Mouse (Mus musculus) stomach, adult 2 months (tissue): ENCODE data around the gene Ap3b2. TPM values are rescaled to one million over a fixed set of nuclear protein-coding genes. Genes with fewer than 3 reads are reported as not detected.

Source experiments
- polyA plus RNA-seq: library from polyadenylated mRNA; depleted of rRNA; stranded (reverse); fragments of >200 nt; gene quantifications from 2 replicates; pipeline ENCODE4 v1.2.3, GENCODE M21; 2012; rRNA removed

Ap3b2 gene
- 1.6 and 1.9 TPM in 2 replicates for polyA plus RNA-seq

DNA sequence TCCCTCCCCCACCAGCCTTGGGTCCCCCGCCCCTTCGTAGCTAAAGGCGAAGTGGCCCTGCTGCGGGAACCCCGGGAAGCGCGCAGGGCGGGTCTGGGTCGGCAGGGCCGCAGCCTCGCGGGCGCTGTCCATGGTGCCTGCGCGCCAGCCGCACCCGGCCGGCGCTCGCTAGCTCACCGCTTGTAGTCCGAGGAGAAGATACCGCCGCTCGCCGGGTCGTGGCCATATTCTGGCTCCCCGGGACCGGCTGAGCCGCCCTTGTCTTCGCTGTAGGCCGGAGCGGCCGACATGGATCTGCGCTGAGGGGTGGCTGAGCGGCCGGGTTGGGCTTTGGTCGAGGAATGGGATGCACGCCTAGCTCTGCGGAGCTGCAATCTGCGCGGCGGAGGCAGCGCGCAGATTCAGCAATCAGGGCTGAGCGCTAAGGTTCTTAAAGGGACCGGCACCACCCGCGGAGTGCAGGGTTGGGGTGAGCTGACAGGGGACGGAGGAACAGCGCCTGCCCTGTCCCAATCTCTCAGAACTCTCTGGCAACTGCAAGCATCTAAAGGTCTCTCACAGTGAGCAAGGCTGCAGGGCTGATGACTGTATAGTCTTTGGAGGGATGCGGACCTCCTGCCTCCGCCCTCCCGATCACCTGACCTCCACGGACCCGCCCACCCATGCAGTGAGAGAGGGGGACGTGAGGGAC lies at the start of gene Ap3b2:
TSS of gene Ap3b2 (minus strand) at position 595 of the 691 bp plus-strand sequence.

DNA sequence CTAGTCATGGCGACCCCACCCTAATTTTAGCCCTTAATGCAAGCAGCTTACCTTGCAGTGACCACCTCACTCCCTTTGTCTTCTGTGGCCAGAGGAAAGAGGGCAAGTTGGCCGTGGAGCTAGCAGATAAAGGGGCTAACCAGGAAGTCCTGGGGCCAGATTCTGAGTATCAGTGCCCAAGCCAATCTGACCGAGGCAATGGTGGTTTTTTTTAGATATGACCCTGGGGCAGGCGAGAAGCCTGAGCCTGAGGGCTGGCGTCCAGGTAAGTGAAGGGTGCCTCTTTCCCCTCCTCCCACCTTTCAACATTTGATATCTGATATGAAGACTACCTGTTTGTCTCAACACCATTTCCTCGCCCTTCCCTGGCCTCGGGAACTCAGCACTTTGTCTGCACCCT lies 4.5 kb upstream of the Ap3b2 start, which contains the start of gene BC048679:
TSS of gene BC048679 (minus strand) at position 101 of the 400 bp plus-strand sequence.

DNA sequence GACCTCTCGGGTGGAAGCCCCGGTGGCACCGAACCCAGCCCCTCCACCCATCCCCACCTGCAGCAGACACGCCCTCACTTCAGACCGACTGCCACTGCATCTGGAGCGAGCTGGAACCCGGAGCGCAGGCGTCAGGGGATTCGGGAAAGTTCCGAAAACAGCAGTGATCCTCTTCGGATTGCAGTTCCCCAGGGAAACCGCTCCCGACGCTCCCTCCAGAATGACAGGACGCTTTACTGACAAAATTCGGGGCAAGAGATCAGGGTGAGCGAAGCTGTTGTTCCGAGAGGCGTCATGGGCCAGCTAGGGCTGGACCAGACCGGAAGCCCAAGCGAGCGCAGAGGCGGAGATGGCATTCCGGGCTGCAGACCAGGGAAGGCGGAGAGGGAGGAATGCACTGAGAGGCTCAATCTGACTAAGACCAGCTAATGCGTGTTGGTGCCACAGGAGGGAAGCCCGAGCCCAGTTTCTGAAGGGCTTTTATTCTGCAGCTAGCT lies 38.5 kb downstream of the Ap3b2 start, which contains the start of gene Cpeb1:
TSS of gene Cpeb1 (minus strand) at position 311 of the 497 bp plus-strand sequence.

Other genes with a start within 250 kb of the Ap3b2 start
- gene Rps17, start 148.7 kb downstream of the Ap3b2 start, polyA plus RNA-seq = 256 and 287 TPM in 2 replicates
- 0.68 and 1.5 TPM in 2 replicates for gene Cpeb1, start 38.5 kb downstream of the Ap3b2 start, polyA plus RNA-seq
- gene BC048679, start 4.4 kb upstream of the Ap3b2 start, polyA plus RNA-seq = 0.77 TPM in 1 of 2 replicates, not detected in the other
- 0.08 and 0.18 TPM in 2 replicates for gene Fsd2, start 73.0 kb upstream of the Ap3b2 start, polyA plus RNA-seq
- 9.3 and 13.9 TPM in 2 replicates for gene Whamm, start 77.3 kb upstream of the Ap3b2 start, polyA plus RNA-seq
- 10.1 and 16.2 TPM in 2 replicates for gene Homer2, start 213.6 kb upstream of the Ap3b2 start, polyA plus RNA-seq